Mouse (Mus musculus) spleen, adult 2 months (tissue): ENCODE measurements around the gene Anpep. TPM values are rescaled to one million over a fixed set of nuclear protein-coding genes. Genes with fewer than 3 reads are reported as not detected.

ENCODE experiments used
- DNase-seq, 2 experiments: peaks; one replicate each; pipeline versions ENCODE4 v3.0.0 to v3.0.0-alpha.2; 2012 to 2021; ENCODE audit warnings: low spot score in 2 of 2, low read depth in 1 of 2
- H3K27ac ChIP-seq: fragments of 200-500 bp; 2 replicates; pipeline ENCODE4 v1.5.1; 2012; ENCODE audit warnings: low read length, inconsistent platforms; ENCODE audit not compliant: insufficient read depth
- H3K27me3 ChIP-seq: fragments of 200-500 bp; 2 replicates; pipeline ENCODE4 v1.6.1; 2012; ENCODE audit warnings: mild to moderate bottlenecking, moderate library complexity, low read length, inconsistent platforms; ENCODE audit not compliant: control insufficient read depth, insufficient read depth
- H3K36me3 ChIP-seq: fragments of 200-500 bp; 2 replicates; pipeline ENCODE4 v1.6.1; 2012; ENCODE audit warnings: mild to moderate bottlenecking, low read length, inconsistent platforms; ENCODE audit not compliant: control insufficient read depth, insufficient read depth
- H3K4me1 ChIP-seq: fragments of 200-500 bp; 2 replicates; pipeline ENCODE4 v1.6.1; 2011; ENCODE audit warnings: inconsistent platforms; ENCODE audit not compliant: control insufficient read depth, insufficient read depth, insufficient read length
- H3K4me3 ChIP-seq: fragments of 200-500 bp; 2 replicates; pipeline ENCODE4 v1.5.1; 2011; ENCODE audit warnings: mild to moderate bottlenecking, inconsistent platforms; ENCODE audit not compliant: insufficient read depth, insufficient read length; ENCODE audit errors: extremely low read depth
- CTCF ChIP-seq: fragments of 200-500 bp; IDR thresholded peaks from 2 replicates; pipeline ENCODE4 v1.5.1; 2011; ENCODE audit warnings: mild to moderate bottlenecking, inconsistent platforms; ENCODE audit not compliant: insufficient read depth, insufficient read length, insufficient replicate concordance; ENCODE audit errors: extremely low read depth
- POLR2A ChIP-seq: fragments of 200-500 bp; IDR thresholded peaks from 2 replicates; pipeline ENCODE4 v1.6.1; 2011; ENCODE audit warnings: low read depth, low read length, inconsistent platforms
- WGBS: fragments of 180-500 bp; shearing (Covaris S2); methylation state at CpG from one replicate; pipeline ENCODE4 v1.1.7; 2018; 5-methylcytosine and 5-hydroxymethylcytosine counted together
- polyA plus RNA-seq: library from polyadenylated mRNA; depleted of rRNA; stranded (reverse); fragments of >200 nt; gene quantifications from 2 replicates; pipeline ENCODE4 v1.2.3, GENCODE M21; 2012

Anpep gene
- polyA plus RNA-seq, 1 experiment, result 25.7 TPM

- DNase-seq, result no peak
Observed at GRCm38 (mm10) chr7:79828341-79828740, 32.5 kb downstream of the Anpep start.

DNA sequence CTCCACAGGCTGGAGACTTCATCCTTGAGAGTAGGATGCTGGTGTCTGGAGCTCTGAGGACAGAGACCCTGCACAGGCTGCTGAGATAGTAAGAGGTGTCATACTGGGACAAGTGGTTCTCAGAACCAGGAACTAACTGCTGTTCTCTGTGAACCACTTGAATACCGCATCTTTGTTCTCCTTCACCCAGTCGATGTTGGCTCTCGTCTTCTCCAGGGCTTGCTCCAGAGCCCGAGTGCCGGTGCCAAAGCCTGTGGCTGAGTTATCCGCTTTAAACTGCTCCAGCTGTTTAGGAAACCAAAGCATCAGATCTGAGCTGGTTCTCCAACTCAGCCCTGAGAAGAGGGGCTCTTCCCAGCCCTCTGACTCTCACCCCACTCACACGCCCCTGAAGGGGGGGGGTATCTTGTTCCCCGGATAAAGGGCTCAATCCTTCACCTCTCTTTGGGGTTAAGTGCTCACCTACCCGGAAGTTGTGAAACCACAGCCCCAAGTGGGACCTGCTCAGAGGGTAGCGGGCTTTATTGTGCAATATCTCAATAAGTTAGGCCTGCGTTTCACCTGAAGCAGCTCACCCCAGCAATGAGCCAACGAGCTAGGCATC is 38.7 kb downstream of the Anpep start:
- Histone ChIP-seq H3K4me1 (no peaks in the 10 kb centered on the region), H3K27me3 (no peaks in the 10 kb centered on the region), H3K27ac (no peak overlapping the region), H3K36me3 (no peaks in the 10 kb centered on the region), H3K4me3 (no peak overlapping the region)
- DNase-seq, result no peak
- WGBS, result 63% methylated on average over 12 of the region's 12 CpGs
- TF ChIP-seq POLR2A, result no peak
- TF ChIP-seq CTCF, result no peak

More at GRCm38 (mm10) chr7:79828341-79828740, 32.5 kb downstream of the Anpep start:
- Histone ChIP-seq H3K4me3 (no peak overlapping the region), H3K4me1 (no peaks in the 10 kb centered on the region), H3K27me3 (no peaks in the 10 kb centered on the region), H3K27ac (no peak overlapping the region), H3K36me3 (no peaks in the 10 kb centered on the region)
- TF ChIP-seq POLR2A, result no peak
- TF ChIP-seq CTCF, result no peak
- 75% methylated on average over 3 of the region's 3 CpGs for WGBS

DNA sequence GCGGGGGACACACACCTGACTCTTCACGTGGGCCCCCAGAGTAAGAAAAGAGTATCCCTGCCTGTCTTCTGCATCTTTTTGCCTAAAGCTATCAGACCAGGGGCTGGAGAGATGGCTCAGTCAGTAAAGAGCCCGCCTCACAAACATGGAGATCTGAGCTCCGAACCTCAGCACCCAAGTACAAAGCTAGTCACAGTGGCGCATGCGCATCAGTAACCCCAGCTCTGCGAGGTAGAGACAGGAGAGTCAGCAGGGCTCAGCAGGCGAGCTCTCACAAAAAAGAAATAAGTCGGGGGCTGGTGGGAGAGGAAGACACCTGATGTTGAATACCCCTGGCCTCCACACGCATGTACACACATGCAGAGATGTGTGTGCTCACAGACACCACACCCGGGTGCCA is 40.9 kb downstream of the Anpep start:
- Histone ChIP-seq H3K27ac (no peak overlapping the region), H3K4me3 (no peak overlapping the region), H3K4me1 (no peaks in the 10 kb centered on the region), H3K27me3 (no peaks in the 10 kb centered on the region), H3K36me3 (no peaks in the 10 kb centered on the region)
- no peak for DNase-seq
- TF ChIP-seq CTCF, result no peak
- no peak for TF ChIP-seq POLR2A
- WGBS, result 86% methylated on average over 11 of the region's 11 CpGs

DNA sequence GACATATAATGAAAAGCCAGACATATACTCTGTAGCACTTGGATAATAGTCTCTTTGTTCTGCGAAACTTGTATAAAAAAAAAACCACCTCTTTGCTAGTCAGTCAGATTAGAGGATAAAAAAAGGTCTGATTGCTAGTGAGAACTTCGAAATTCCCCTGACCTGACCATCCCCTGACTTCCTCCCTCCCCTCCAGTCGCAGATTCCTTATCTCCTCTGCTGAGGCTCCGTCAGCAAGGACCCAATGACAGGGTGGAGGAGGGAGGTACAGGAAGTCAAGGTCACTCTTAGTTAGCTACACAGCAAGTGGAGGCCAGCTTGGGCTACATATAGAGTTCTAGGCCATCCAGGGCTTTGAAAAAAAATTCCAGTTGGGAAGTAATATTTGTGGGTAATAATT is 41.3 kb downstream of the Anpep start:
- Histone ChIP-seq H3K36me3 (no peaks in the 10 kb centered on the region), H3K27ac (no peak overlapping the region), H3K4me1 (no peaks in the 10 kb centered on the region), H3K4me3 (no peak overlapping the region), H3K27me3 (no peaks in the 10 kb centered on the region)
- WGBS, result 46% methylated on average over 4 of the region's 4 CpGs
- DNase-seq, result no peak
- TF ChIP-seq POLR2A, result no peak
- no peak for TF ChIP-seq CTCF

GRCm38 (mm10) chr7:79818321-79818720 is 42.5 kb downstream of the Anpep start:
- H3K36me3 ChIP-seq, result no peaks in the 10 kb centered on the region
- 54% methylated on average over 6 of the region's 6 CpGs for WGBS
- no peak for TF ChIP-seq POLR2A
- TF ChIP-seq CTCF, result no peak
- no peaks in the 10 kb centered on the region for H3K27me3 ChIP-seq
- H3K27ac ChIP-seq, result no peak overlapping the region
- H3K4me1 ChIP-seq, result no peaks in the 10 kb centered on the region
- DNase-seq, result no peak
- H3K4me3 ChIP-seq, result no peak overlapping the region

DNA sequence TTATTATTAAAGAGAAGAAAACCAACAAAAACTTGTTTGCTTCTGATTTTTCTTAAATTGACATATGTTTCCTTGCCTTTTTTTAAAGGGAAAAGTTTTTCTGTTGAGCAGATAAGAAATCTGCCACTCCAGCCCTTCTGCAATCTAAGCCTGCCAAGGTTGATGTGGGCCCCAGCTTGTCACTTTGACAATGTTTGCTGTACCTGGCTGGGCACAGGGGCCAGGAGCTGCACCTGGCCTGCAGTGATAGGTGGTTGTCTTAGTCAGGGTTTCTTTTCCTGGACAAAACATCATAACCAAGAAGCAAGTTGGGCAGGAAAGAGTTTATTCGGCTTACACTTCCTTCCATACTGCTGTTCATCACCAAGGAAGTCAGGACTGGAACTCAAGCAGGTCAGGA is 47.5 kb downstream of the Anpep start:
- DNase-seq, result no peak
- Histone ChIP-seq H3K36me3 (no peaks in the 10 kb centered on the region), H3K27me3 (peaks cover 2% of the 10 kb centered on the region; the same call in 1 of the 2 replicates), H3K27ac (no peak overlapping the region), H3K4me3 (no peak overlapping the region), H3K4me1 (peaks cover 6% of the 10 kb centered on the region; the same call in 1 of the 2 replicates)
- TF ChIP-seq POLR2A (no peak), CTCF (no peak)
- WGBS, result 64% methylated on average over 1 of the region's 1 CpGs
